Mouse (Mus musculus): Measurements from ENCODE around the gene H2-K1.

DNA sequence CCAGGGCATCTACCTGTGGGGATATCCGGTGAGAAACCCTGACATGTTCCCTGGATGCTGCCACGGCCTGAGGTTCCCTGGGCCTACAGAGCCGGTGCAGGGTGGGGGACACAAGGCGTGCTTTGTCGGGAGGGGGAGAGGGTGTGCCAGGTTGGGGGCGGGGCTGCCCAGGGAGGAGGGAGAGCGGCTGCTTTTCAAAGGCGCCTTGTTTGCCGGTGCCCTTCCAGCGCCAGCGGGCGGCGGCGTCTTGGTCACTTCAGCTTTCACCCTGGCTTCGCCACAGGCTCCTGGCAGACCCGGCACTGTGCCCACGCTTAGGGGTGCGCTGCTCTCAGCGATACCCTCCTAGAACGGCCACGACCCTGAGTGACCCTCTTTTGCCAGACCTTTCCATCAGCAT, 38.3 kb upstream of the H2-K1 start:
- TF ChIP-seq GATA1 (IDR thresholded peaks at IDR 0.05; ENCODE audit: low read length), result no peak
- TF ChIP-seq TAL1 (IDR thresholded peaks at IDR 0.05; ENCODE audit: low read length), result no peak

Data from erythroblast, embryonic 14.5 days (primary cell).